Mouse (Mus musculus): ENCODE data around the gene Fxyd1. TPM values are rescaled to one million over a fixed set of nuclear protein-coding genes. Genes with fewer than 3 reads are reported as not detected.

Gene Fxyd1
- polyA plus RNA-seq, 1 experiment from 2014 or later, result 211 TPM

DNA sequence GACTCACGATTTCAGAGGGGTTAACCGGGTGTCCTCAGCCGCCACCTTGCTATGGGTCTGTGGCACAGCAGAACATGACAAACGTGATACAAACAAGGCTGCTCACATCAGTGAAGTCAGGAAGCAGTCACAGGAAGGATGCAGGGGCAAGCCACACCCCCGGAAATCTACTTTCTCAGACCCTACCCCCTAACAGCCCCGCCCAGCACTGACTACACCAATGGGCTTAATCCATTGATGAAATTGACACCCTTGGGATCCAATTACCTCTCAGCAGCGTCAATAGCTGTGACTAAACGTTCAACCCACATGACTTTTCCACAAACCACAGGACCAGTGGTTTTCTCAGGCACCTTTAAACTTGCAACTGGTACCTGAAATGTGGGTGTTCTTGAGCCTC, 28.4 kb downstream of the Fxyd1 start:
- Histone ChIP-seq H3K9me3 (ENCODE audit: low read length) (no peaks in the 10 kb centered on the region), H3K9ac (replicated peaks; ENCODE audit: low read depth) (no peak overlapping the region), H3K4me2 (replicated peaks; ENCODE audit: low read depth, low read length) (no peak overlapping the region), H3K36me3 (ENCODE audit: insufficient read depth, low read length) (no peaks in the 10 kb centered on the region), H3K4me3 (ENCODE audit: low read depth, low read length) (no peak overlapping the region), H3K4me1 (ENCODE audit: insufficient read depth, low read depth, low read length) (no peaks in the 10 kb centered on the region), H3K27me3 (replicated peaks; ENCODE audit: insufficient read depth, low read length) (no peaks in the 10 kb centered on the region), H3K27ac (ENCODE audit: low read length) (no peak overlapping the region)
- no peak for TF ChIP-seq EP300 (IDR thresholded peaks at IDR 0.05)
- no peak for TF ChIP-seq CTCF (IDR thresholded peaks at IDR 0.05)
- WGBS, result 67% methylated on average over 8 of the region's 8 CpGs
- ATAC-seq (no peak), DNase-seq (ENCODE audit: low spot score) (no peak)

DNA sequence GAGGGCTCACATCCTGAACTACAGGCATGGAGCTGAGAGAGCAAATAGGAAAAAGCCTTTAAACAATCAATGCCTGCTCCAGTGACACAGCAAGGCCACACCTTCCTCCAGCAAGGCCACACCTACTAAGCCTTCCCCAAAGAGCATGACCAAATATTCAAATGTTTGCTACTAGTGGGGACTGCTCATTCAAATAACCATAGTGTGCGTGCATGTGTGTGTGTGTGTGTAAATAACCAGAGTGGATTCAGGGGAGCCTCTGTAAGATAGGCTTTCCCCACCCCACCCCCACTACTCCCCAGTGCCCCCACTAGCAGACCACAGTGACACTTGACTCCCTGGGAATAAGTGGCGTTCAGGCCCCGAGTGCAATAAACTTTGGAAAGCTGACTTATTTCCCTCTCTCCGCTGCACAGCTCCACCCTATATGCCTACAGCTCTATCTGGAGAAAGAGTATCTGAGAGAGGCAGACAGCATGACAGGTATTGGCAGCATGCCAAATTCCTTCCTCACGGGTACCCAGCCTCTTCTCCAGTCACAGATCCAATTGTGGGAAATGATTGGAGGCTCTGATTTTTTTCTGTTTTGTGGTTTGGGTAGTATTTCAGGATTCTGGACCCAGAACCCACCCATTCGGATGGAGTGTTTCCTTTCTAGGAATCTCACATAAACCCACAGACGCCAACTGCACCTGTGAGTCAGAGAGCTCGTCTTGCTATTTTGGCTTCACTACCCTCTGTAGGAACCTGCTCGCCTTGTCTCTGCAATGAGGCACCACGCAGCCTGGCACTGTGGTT, 39.7 kb downstream of the Fxyd1 start:
- TF ChIP-seq EP300 (IDR thresholded peaks at IDR 0.05) (no peak), CTCF (IDR thresholded peaks at IDR 0.05) (no peak)
- Histone ChIP-seq H3K4me3 (ENCODE audit: low read depth, low read length) (no peak overlapping the region), H3K4me2 (replicated peaks; ENCODE audit: low read depth, low read length) (no peak overlapping the region), H3K9ac (replicated peaks; ENCODE audit: low read depth) (no peak overlapping the region), H3K4me1 (ENCODE audit: insufficient read depth, low read depth, low read length) (no peaks in the 10 kb centered on the region), H3K36me3 (ENCODE audit: insufficient read depth, low read length) (no peaks in the 10 kb centered on the region), H3K27ac (ENCODE audit: low read length) (no peak overlapping the region), H3K27me3 (replicated peaks; ENCODE audit: insufficient read depth, low read length) (no peaks in the 10 kb centered on the region), H3K9me3 (ENCODE audit: low read length) (no peaks in the 10 kb centered on the region)
- ATAC-seq, result peak; percentile 50
- WGBS, result 31% methylated on average over 10 of the region's 10 CpGs
- DNase-seq (ENCODE audit: low spot score), result peak; percentile 49

DNA sequence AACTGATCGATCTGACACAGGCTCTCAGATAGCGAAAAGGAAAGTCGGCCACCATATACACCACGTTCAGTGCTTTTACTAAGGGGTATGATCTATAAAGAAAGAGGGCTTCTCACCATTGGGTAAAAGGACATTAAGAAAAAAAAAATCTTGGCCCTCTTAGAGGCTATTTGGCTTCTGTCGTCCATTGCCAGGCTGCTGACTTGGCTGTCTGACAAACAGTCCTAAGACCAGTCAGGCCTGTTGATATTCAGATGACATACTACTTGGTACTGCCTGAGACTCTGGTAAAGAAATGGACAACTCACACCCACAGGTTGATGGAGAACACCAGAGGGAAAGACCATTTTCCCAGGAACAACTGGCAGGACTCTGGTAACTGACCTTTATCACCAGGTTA, 44.0 kb downstream of the Fxyd1 start:
- Histone ChIP-seq H3K4me1 (ENCODE audit: insufficient read depth, low read depth, low read length) (0 out of 2 replicates have a peak, but pooled peaks cover under 1% of the 10 kb centered on the region), H3K4me3 (ENCODE audit: low read depth, low read length) (no peak overlapping the region), H3K4me2 (replicated peaks; ENCODE audit: low read depth, low read length) (no peak overlapping the region), H3K9me3 (ENCODE audit: low read length) (no peaks in the 10 kb centered on the region), H3K36me3 (ENCODE audit: insufficient read depth, low read length) (no peaks in the 10 kb centered on the region), H3K27ac (ENCODE audit: low read length) (no peak overlapping the region), H3K9ac (replicated peaks; ENCODE audit: low read depth) (no peak overlapping the region), H3K27me3 (replicated peaks; ENCODE audit: insufficient read depth, low read length) (no peaks in the 10 kb centered on the region)
- WGBS, result 73% methylated on average over 5 of the region's 5 CpGs
- no peak for DNase-seq (ENCODE audit: low spot score)
- ATAC-seq, result no peak
- TF ChIP-seq CTCF (IDR thresholded peaks at IDR 0.05) (no peak), EP300 (IDR thresholded peaks at IDR 0.05) (no peak)

DNA sequence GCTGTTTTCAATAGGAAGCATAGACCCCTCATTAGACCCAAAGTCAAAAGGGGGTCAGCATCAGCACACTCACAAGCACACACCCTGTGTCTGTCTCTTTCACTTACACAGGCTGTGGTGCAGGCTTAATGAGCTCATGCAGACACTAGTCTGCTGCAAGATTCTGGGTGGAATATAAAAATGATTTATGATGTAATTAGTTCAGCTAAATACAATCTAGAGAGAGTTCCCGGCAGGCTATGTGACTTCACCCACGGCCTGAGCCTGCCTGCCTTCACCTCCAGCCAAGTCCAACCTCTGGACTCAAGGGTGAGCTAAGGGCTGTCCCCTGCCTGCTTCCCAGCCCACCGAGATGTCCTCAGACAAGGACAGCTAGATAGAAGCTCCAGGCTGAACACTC, 48.1 kb downstream of the Fxyd1 start:
- 38% methylated on average over 3 of the region's 3 CpGs for WGBS
- ATAC-seq, result peak; percentile 14; the same call in 1 of the 2 replicates
- no peak overlapping the region for H3K4me2 ChIP-seq (replicated peaks; ENCODE audit: low read depth, low read length)

DNA sequence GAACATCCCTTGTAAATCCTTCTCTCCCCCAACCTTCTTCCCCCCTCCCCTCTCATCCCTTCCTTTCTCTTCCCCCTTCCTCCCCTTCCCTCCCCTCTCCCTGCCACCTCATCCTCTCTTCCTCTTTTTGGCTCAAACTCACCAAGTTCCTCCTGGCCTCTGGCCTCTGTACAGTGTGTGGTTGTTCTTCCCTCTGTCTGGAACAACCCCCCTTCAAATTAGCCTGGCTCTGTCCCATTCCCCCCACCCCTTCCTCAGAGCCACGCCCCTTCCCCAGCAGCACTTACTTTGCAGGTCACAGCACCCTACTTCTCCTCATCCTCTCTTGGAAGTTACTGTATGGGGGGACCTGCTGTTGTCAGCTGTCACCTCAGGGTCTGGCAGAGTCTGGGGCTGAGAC, 48.8 kb downstream of the Fxyd1 start:
- Histone ChIP-seq H3K27ac (ENCODE audit: low read length) (no peak overlapping the region), H3K27me3 (replicated peaks; ENCODE audit: insufficient read depth, low read length) (no peaks in the 10 kb centered on the region), H3K9me3 (ENCODE audit: low read length) (no peaks in the 10 kb centered on the region), H3K9ac (replicated peaks; ENCODE audit: low read depth) (no peak overlapping the region), H3K36me3 (ENCODE audit: insufficient read depth, low read length) (no peaks in the 10 kb centered on the region), H3K4me1 (ENCODE audit: insufficient read depth, low read depth, low read length) (0 out of 2 replicates have a peak, but pooled peaks cover 2% of the 10 kb centered on the region), H3K4me2 (replicated peaks; ENCODE audit: low read depth, low read length) (no peak overlapping the region), H3K4me3 (ENCODE audit: low read depth, low read length) (no peak overlapping the region)
- WGBS, result 43% methylated on average over 1 of the region's 1 CpGs
- ATAC-seq (peak; percentile 65), DNase-seq (ENCODE audit: low spot score) (peak; percentile 45)
- TF ChIP-seq EP300 (IDR thresholded peaks at IDR 0.05), result no peak

More for the DNA sequence above, 48.1 kb downstream of the Fxyd1 start:
- H3K27me3 ChIP-seq (replicated peaks; ENCODE audit: insufficient read depth, low read length), result no peaks in the 10 kb centered on the region
- no peak for DNase-seq (ENCODE audit: low spot score)
- no peak for TF ChIP-seq EP300 (IDR thresholded peaks at IDR 0.05)
- no peak for TF ChIP-seq CTCF (IDR thresholded peaks at IDR 0.05)
- H3K9me3 ChIP-seq (ENCODE audit: low read length), result no peaks in the 10 kb centered on the region
- no peaks in the 10 kb centered on the region for H3K36me3 ChIP-seq (ENCODE audit: insufficient read depth, low read length)
- H3K9ac ChIP-seq (replicated peaks; ENCODE audit: low read depth), result no peak overlapping the region
- no peak overlapping the region for H3K27ac ChIP-seq (ENCODE audit: low read length)
- H3K4me1 ChIP-seq (ENCODE audit: insufficient read depth, low read depth, low read length), result 0 out of 2 replicates have a peak, but pooled peaks cover 2% of the 10 kb centered on the region
- no peak overlapping the region for H3K4me3 ChIP-seq (ENCODE audit: low read depth, low read length)

DNA sequence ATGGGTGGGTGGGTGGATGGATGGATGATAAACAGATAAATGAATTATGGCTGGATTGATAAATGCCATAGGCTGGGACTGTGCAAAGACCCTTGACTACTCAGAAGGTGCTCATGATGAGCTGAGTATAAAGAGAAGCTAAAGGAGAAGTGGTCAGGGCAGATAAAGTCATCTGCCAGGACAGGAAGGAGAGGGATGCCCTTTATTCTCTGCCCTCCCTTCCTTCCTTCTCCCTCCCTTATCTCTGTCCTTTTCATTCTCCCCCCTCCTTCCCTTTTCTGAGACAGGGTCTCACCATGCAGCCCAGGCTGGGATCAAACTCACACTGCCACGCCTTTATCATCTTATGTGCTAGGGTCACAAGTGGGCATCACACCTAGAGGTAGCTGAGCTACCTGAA, 49.2 kb downstream of the Fxyd1 start:
- no peak overlapping the region for H3K4me2 ChIP-seq (replicated peaks; ENCODE audit: low read depth, low read length)
- 0 out of 2 replicates have a peak, but pooled peaks have one; percentile 3 for ATAC-seq
- TF ChIP-seq CTCF (IDR thresholded peaks at IDR 0.05) (no peak), EP300 (IDR thresholded peaks at IDR 0.05) (no peak)
- 0 out of 2 replicates have a peak, but pooled peaks cover 2% of the 10 kb centered on the region for H3K4me1 ChIP-seq (ENCODE audit: insufficient read depth, low read depth, low read length)
- no peak for DNase-seq (ENCODE audit: low spot score)
- no peaks in the 10 kb centered on the region for H3K36me3 ChIP-seq (ENCODE audit: insufficient read depth, low read length)
- no peak overlapping the region for H3K4me3 ChIP-seq (ENCODE audit: low read depth, low read length)
- WGBS, result 50% methylated on average over 1 of the region's 1 CpGs
- no peaks in the 10 kb centered on the region for H3K27me3 ChIP-seq (replicated peaks; ENCODE audit: insufficient read depth, low read length)
- no peaks in the 10 kb centered on the region for H3K9me3 ChIP-seq (ENCODE audit: low read length)
- H3K9ac ChIP-seq (replicated peaks; ENCODE audit: low read depth), result no peak overlapping the region
- no peak overlapping the region for H3K27ac ChIP-seq (ENCODE audit: low read length)
